Mouse (Mus musculus): ENCODE data around the gene Mrps18c. TPM values are rescaled to one million over a fixed set of nuclear protein-coding genes. Genes with fewer than 3 reads are reported as not detected.

Gene Mrps18c
- polyA plus RNA-seq, 1 experiment from 2014 or later = 204 TPM

Other genes with a start within 250 kb of the Mrps18c start
- gene Plac8, start 226.4 kb upstream of the Mrps18c start, polyA plus RNA-seq (2016; fragmentation: Nextera tagmentation; extraction: Ambion mirVana) = 2.6 and 3.8 TPM in 2 replicates
- gene Coq2, start 123.5 kb upstream of the Mrps18c start, polyA plus RNA-seq (2016; fragmentation: Nextera tagmentation; extraction: Ambion mirVana) = 55.8 and 59.5 TPM in 2 replicates
- 3.7 and 4.3 TPM in 2 replicates for gene Hpse, start 78.9 kb upstream of the Mrps18c start, polyA plus RNA-seq (2016; fragmentation: Nextera tagmentation; extraction: Ambion mirVana)
- 25.6 and 26.6 TPM in 2 replicates for gene Helq, start within 50 bp of the Mrps18c start, polyA plus RNA-seq (2016; fragmentation: Nextera tagmentation; extraction: Ambion mirVana)
- gene Abraxas1, start 22.3 kb downstream of the Mrps18c start, polyA plus RNA-seq (2016; fragmentation: Nextera tagmentation; extraction: Ambion mirVana) = 36.4 and 39.2 TPM in 2 replicates
- gene Gpat3, start 47.1 kb downstream of the Mrps18c start, polyA plus RNA-seq (2016; fragmentation: Nextera tagmentation; extraction: Ambion mirVana) = 0.89 and 1.2 TPM in 2 replicates

Measured in limb, embryonic 12.5 days (tissue).